Mouse (Mus musculus): ENCODE measurements around the gene Ptpn11.

Ptpn11 gene

GRCm38 (mm10) chr5:121179077-121179857 is 11.9 kb downstream of the Ptpn11 start:
- DNase-seq, result no peak

DNA sequence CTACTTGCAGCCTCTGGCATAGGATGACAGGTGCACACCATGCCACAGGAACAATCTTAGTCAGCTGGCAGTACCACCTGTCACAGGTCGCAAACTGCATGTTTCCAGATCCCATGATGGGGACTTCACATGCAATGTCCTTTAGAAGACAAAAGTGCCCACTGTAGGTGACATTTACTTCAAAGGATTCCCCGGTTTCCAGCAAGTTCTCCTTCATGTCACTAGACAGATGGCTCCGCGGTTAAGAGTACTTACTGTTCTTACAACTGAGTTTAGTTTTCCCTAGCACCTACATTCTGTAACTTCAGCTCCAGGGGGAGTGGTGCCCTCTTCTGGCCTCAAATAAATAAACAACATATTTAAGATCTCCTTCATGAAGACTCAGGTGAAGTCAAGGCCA is 18.4 kb downstream of the Ptpn11 start:
- peak; percentile 10 for DNase-seq

GRCm38 (mm10) chr5:121169588-121169987 is 21.6 kb downstream of the Ptpn11 start:
- DNase-seq, result no peak

- DNase-seq, result no peak
These were observed 24.3 kb downstream of the Ptpn11 start for GRCm38 (mm10) chr5:121166884-121167283.

GRCm38 (mm10) chr5:121162923-121163322 is 28.3 kb downstream of the Ptpn11 start:
- no peak for DNase-seq

GRCm38 (mm10) chr5:121162285-121162684 is 28.9 kb downstream of the Ptpn11 start:
- no peak for DNase-seq

- DNase-seq, result no peak
These were observed 32.2 kb downstream of the Ptpn11 start for GRCm38 (mm10) chr5:121158966-121159365.

GRCm38 (mm10) chr5:121157489-121157888 is 33.7 kb downstream of the Ptpn11 start:
- DNase-seq, result no peak

- DNase-seq, result no peak
These were observed 34.2 kb downstream of the Ptpn11 start for GRCm38 (mm10) chr5:121157017-121157416.

DNA sequence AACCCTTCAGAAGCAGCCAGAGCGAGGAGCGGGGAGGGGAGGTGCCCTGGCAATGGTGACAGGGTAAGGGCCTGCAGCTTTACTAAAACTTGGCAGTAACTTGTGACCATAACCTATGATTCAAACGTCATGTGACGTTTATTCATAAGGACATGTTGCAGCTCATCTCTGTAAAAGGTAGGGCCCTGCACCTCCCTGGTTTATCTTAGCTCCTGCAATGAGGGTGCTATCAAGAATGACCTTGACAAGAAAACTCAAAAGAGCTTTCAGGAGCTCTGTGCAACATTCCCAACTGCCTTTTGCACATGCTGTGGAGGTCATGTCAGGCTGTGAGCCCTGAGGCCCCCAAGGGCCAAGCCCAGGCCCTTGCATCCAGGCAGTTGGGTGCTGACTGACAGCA is 35.1 kb downstream of the Ptpn11 start:
- no peak for DNase-seq

DNA sequence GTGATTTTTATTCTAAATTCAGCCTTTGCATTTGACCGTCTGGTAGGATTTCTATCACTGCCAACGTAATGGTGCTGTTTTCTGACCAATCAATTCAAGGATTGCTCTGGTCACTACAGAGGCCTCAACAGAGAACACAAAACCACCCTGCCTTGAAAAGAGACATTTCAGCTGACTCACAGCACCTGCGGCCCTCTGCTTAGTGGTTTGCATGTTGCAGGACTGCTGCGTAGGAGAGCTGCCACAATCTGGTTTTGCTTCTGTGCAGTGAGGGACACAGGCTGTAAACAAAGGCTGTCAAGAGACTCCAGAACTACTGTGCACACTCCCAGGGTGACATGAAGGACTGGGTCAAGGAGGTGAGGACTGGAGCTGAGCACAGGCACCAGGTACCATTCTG is 40.5 kb downstream of the Ptpn11 start:
- DNase-seq, result no peak

DNA sequence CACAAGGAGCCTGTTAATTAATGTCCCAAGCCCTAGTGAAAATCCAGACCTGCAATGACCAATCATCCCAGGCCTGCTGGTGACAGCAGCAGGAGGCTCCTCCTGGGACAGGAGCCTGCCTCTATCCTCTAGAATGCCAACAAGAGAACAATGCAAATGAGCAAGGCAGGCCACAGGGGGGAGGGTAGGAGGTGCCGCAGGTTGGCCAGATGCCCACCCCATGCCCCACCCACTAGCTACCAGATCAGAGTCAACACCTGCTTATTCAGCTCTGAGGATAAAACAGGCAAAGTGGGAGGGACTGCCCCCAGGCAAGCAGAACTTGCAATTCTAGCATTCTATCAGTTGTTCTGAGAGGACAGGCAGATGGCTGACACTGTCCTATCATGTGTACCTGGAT is 42.0 kb downstream of the Ptpn11 start:
- DNase-seq, result no peak

GRCm38 (mm10) chr5:121146275-121146674 is 44.9 kb downstream of the Ptpn11 start:
- DNase-seq, result no peak

GRCm38 (mm10) chr5:121145609-121146008 is 45.6 kb downstream of the Ptpn11 start:
- DNase-seq, result no peak

- no peak for DNase-seq
These were observed 46.6 kb downstream of the Ptpn11 start for GRCm38 (mm10) chr5:121144441-121145238.

DNA sequence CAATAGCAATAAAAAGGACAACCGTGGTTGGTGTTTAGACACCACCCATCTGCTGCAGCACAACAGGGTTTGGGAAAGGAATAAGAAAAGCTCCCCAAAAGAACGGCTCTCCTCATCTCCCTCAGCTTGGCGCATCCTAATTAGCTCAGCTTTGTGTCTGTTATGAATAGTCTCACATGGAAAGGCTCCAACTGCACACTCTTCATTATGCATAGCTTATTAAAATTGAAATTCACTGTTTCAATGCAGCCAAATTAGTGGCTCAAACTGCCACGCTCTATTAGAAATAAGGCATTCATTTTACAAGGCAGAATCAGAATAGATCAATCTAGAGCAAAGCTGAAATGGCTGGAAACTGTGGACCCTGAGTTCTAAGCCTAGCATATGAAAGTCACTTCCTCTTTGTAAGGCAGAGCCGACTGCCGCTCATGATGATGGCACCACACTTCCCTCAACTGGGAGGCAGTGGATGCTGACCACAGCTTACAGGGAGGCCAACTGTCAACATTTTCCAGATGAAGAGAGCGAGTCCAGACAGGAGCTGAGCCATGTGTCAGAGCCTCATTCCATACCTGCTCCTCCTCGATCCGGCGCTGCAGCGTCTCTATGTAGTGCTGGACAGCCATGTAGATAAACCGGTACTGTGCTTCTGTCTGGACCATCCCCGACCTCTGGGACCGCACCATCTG is 48.6 kb downstream of the Ptpn11 start:
- DNase-seq, result no peak

DNA sequence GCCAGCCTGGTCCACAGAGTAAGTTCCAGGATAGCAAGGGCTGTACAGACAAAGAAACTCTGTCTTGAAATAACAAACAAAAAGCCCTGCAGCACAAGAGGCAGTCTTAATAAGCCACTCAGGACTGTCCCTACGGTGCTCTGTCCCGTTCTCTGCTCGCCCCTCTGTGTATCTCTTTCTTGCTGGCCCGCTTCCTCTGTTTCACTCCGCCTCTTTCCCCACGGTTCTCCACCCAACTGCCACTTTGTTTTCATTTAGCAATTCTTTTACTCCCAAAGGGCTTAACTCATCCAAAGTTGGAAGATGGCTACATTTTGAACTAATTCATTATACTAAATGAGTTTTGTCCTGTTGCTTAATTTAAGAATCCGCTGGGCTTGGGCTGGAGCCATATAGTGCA is 50.9 kb downstream of the Ptpn11 start:
- DNase-seq, result no peak

DNA sequence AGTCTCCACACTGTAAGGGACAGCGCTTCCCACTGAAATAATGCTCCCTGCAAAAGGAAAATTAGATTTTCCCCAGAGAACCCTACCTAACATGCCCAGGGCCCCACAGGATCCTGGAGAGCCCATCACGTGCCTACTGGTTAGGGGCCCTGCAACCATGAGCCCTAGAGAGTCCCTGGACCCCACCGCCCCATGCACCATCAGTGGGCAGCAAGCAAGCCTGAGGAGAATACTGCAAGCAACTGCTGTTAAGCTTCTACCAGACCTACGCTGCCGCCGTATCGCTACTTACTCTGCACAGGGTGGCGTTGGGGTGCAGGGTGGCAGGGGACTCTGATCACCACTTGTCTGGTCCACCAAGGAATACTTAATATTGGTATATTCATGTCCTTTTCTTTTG is 54.1 kb downstream of the Ptpn11 start:
- no peak for DNase-seq

GRCm38 (mm10) chr5:121131801-121132200 is 59.4 kb downstream of the Ptpn11 start:
- DNase-seq, result no peak

GRCm38 (mm10) chr5:121129254-121129653 is 61.9 kb downstream of the Ptpn11 start:
- no peak for DNase-seq

DNA sequence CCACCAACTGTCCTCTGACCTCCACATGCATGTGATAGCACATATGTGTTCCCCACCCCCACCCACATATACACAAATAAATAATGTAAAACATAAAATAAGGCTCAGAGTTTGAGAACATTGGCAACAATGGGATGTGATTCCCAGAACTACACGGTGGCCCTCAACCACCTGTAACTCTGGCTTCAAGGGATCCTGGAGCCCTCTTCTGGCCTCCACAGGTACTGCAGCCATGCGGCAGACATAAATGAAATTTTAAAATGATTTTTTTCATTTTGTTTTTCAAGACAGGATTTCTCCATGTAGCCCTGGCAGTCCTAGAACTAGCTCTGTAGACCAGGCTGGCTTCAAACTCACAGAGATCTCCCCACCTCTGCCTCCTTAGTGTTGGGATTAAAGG is 65.1 kb downstream of the Ptpn11 start:
- peak; percentile 21 for DNase-seq

DNA sequence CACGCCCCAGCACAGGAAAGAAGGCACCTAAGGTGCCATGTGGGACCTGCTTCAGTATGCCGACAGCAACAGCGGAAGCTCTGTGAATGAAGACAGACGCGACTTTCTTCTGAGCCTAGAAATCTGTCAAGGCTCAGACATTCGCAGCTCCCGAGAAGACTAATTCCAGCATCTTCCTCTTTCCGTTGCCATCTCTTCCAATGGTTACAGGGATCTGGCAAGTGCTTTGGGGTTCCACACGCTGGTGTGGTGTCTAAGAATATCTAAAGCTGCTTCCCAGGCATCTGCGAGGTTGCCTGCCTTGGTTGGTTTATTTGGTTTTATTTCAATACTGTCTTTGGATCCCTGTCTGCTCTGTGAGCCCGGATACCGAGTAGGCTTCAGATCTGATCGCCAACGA is 65.6 kb downstream of the Ptpn11 start:
- no peak for DNase-seq
